Mouse (Mus musculus) cerebellum, adult 9-10 months (tissue): ENCODE results near the gene Ext2.

Experiments used
- DNase-seq: peaks from one replicate; pipeline ENCODE4 v3.0.0; 2022

Ext2 gene

GRCm38 (mm10) chr2:93666146-93666858, 156.1 kb downstream of the Ext2 start:
- no peak for DNase-seq

GRCm38 (mm10) chr2:93665472-93665871, 156.9 kb downstream of the Ext2 start:
- DNase-seq, result no peak

- DNase-seq, result no peak
These were observed 160.0 kb downstream of the Ext2 start for GRCm38 (mm10) chr2:93662240-93662865.

GRCm38 (mm10) chr2:93661096-93661495, 161.3 kb downstream of the Ext2 start:
- no peak for DNase-seq

- DNase-seq, result no peak
These were observed 162.6 kb downstream of the Ext2 start for GRCm38 (mm10) chr2:93659705-93660308.

GRCm38 (mm10) chr2:93659004-93659403, 163.4 kb downstream of the Ext2 start:
- peak; percentile 56 for DNase-seq

GRCm38 (mm10) chr2:93654336-93655055, 167.9 kb downstream of the Ext2 start:
- DNase-seq, result peak; percentile 64

GRCm38 (mm10) chr2:93649243-93649870, 173.0 kb downstream of the Ext2 start:
- DNase-seq, result no peak

GRCm38 (mm10) chr2:93647924-93648575, 174.3 kb downstream of the Ext2 start:
- DNase-seq, result no peak

- DNase-seq, result no peak
These were observed 175.1 kb downstream of the Ext2 start for GRCm38 (mm10) chr2:93647051-93647923.

- no peak for DNase-seq
These were observed 176.6 kb downstream of the Ext2 start for GRCm38 (mm10) chr2:93645626-93646320.

- no peak for DNase-seq
These were observed 177.2 kb downstream of the Ext2 start for GRCm38 (mm10) chr2:93645197-93645596.

- no peak for DNase-seq
These were observed 177.6 kb downstream of the Ext2 start for GRCm38 (mm10) chr2:93644731-93645130.

- no peak for DNase-seq
These were observed 178.1 kb downstream of the Ext2 start for GRCm38 (mm10) chr2:93644234-93644633.

GRCm38 (mm10) chr2:93643403-93643780, 179.0 kb downstream of the Ext2 start:
- no peak for DNase-seq

- peak; percentile 74 for DNase-seq
These were observed 187.8 kb downstream of the Ext2 start for GRCm38 (mm10) chr2:93634609-93635008.

- DNase-seq, result no peak
These were observed 197.5 kb downstream of the Ext2 start for GRCm38 (mm10) chr2:93624665-93625408.

GRCm38 (mm10) chr2:93619208-93619849, 203.0 kb downstream of the Ext2 start:
- no peak for DNase-seq

GRCm38 (mm10) chr2:93618447-93619199, 203.7 kb downstream of the Ext2 start:
- DNase-seq, result no peak
